Mouse (Mus musculus) kidney, adult 2 months (tissue): ENCODE results near the gene Smtnl1.

Experiments used
- CTCF ChIP-seq: fragments of 200-500 bp; conservative IDR thresholded peaks from 2 replicates; pipeline ENCODE4 v1.5.1; 2011; ENCODE audit warnings: low read depth, mild to moderate bottlenecking, control low read depth, low read length, moderate library complexity, mixed read lengths; ENCODE audit not compliant: insufficient read depth, insufficient read length
- POLR2A ChIP-seq: fragments of 200-500 bp; IDR thresholded peaks from one replicate; pipeline ENCODE4 v1.6.1; 2011; ENCODE audit warnings: low read depth, low read length, control low read depth

GRCm38 (mm10) chr2:84859991-84860780 is 37.7 kb upstream of the Smtnl1 start:
- TF ChIP-seq POLR2A (no peak), CTCF (no peak)
